Mouse (Mus musculus): Measurements from ENCODE around the gene Zfp580. TPM values are rescaled to one million over a fixed set of nuclear protein-coding genes. Genes with fewer than 3 reads are reported as not detected.
"Not testable (repeated sequence)": the region's sequence is repeated elsewhere in the genome, so short reads cannot be mapped to it uniquely, and the experiment has no call there.

Zfp580 gene
- total RNA-seq (2021) = 10 to 100 TPM; 36.8 to 41.7 TPM

GRCm38 (mm10) chr7:5051193-5052192, at the start of gene Zfp580:
TSS of gene Zfp580 (plus strand) at chr7:5051538.
- intact Hi-C loops (cut with DNase I) = loop anchor here (2.0 kb wide), 2 partner anchors 31 to 55 kb away; partner anchors contain the start of genes Ccdc106, Zfp579 and Zfp865
- DNase-seq (ENCODE audit: low spot score in 2 of 2) = peak; percentile 78 to 82

GRCm38 (mm10) chr7:5002876-5003275, 48.5 kb upstream of the Zfp580 start:
- intact Hi-C loops (cut with DNase I); DNase-seq (ENCODE audit: low spot score in 2 of 2): not testable (repeated sequence)

- no peak for DNase-seq (ENCODE audit: low spot score in 2 of 2)
- intact Hi-C loops (cut with DNase I) = no loop called here
Observed at GRCm38 (mm10) chr7:5008229-5008628, 43.1 kb upstream of the Zfp580 start.

GRCm38 (mm10) chr7:5012681-5013513, 38.4 kb upstream of the Zfp580 start:
- intact Hi-C loops (cut with DNase I) = no loop called here

GRCm38 (mm10) chr7:5014251-5015117, 36.9 kb upstream of the Zfp580 start, which contains the start of the genes Zfp524 and Fiz1:
TSS of gene Zfp524 (plus strand) at chr7:5014415.
TSS of gene Fiz1 (minus strand) at chr7:5014697.
- peak; percentile 96 to 99 for DNase-seq (ENCODE audit: low spot score in 2 of 2)
- intact Hi-C loops (cut with DNase I) = loop anchor here (2.0 kb wide), 2 partner anchors 18 to 72 kb away; partner anchors contain the start of gene Zfp579

More at GRCm38 (mm10) chr7:5012681-5013513, 38.4 kb upstream of the Zfp580 start:
- DNase-seq (ENCODE audit: low spot score in 2 of 2) = no peak

GRCm38 (mm10) chr7:5015118-5016001, 36.0 kb upstream of the Zfp580 start, which contains the start of gene Gm44973:
TSS of gene Gm44973 (plus strand) at chr7:5015496.
- DNase-seq (ENCODE audit: low spot score in 2 of 2) = peak; percentile 93 to 96
- intact Hi-C loops (cut with DNase I) = loop anchor here (2.0 kb wide), 2 partner anchors 19 to 73 kb away; partner anchors contain the start of gene Zfp579

- intact Hi-C loops (cut with DNase I) = no loop called here
- no peak for DNase-seq (ENCODE audit: low spot score in 2 of 2)
Observed at GRCm38 (mm10) chr7:5016057-5016456, 35.3 kb upstream of the Zfp580 start.

GRCm38 (mm10) chr7:5016920-5017319, 34.4 kb upstream of the Zfp580 start:
- DNase-seq (ENCODE audit: low spot score in 2 of 2) = no peak
- intact Hi-C loops (cut with DNase I) = no loop called here

- DNase-seq (ENCODE audit: low spot score in 2 of 2) = no peak
- intact Hi-C loops (cut with DNase I) = no loop called here
Observed at GRCm38 (mm10) chr7:5017352-5017751, 34.0 kb upstream of the Zfp580 start.

- DNase-seq (ENCODE audit: low spot score in 2 of 2) = no peak
- intact Hi-C loops (cut with DNase I) = no loop called here
Observed at GRCm38 (mm10) chr7:5017931-5018330, 33.4 kb upstream of the Zfp580 start.

GRCm38 (mm10) chr7:5019576-5019975, 31.8 kb upstream of the Zfp580 start:
- intact Hi-C loops (cut with DNase I); DNase-seq (ENCODE audit: low spot score in 2 of 2): not testable (repeated sequence)

- peak; percentile 100 for DNase-seq (ENCODE audit: low spot score in 2 of 2)
- intact Hi-C loops (cut with DNase I) = loop anchor here (1.0 to 2.0 kb wide), 2 partner anchors 31 to 41 kb away; partner anchors contain the start of gene Zfp580
Observed at GRCm38 (mm10) chr7:5020000-5020681, 31.2 kb upstream of the Zfp580 start, which contains the start of the genes Zfp865 and Ccdc106. TSS of gene Zfp865 (plus strand) at chr7:5020376. TSS of gene Ccdc106 (plus strand) at chr7:5020553.

GRCm38 (mm10) chr7:5020685-5021084, 30.7 kb upstream of the Zfp580 start:
- DNase-seq (ENCODE audit: low spot score in 2 of 2) = no peak
- intact Hi-C loops (cut with DNase I) = loop anchor here (1.0 to 2.0 kb wide), 2 partner anchors 30 to 41 kb away; partner anchors contain the start of gene Zfp580

GRCm38 (mm10) chr7:5021197-5021596, 30.1 kb upstream of the Zfp580 start:
- DNase-seq (ENCODE audit: low spot score in 2 of 2) = no peak
- intact Hi-C loops (cut with DNase I) = loop anchor here (2.0 kb wide), 1 partner anchor 30 kb away; the partner anchor contains the start of gene Zfp580

- intact Hi-C loops (cut with DNase I) = no loop called here
- no peak for DNase-seq (ENCODE audit: low spot score in 2 of 2)
Observed at GRCm38 (mm10) chr7:5029543-5029942, 21.8 kb upstream of the Zfp580 start.

GRCm38 (mm10) chr7:5029946-5030345, 21.4 kb upstream of the Zfp580 start:
- DNase-seq (ENCODE audit: low spot score in 2 of 2) = no peak
- intact Hi-C loops (cut with DNase I) = no loop called here
